Mouse (Mus musculus) forebrain, embryonic 16.5 days (tissue): Measurements from ENCODE around the gene Mtmr14. TPM values are rescaled to one million over a fixed set of nuclear protein-coding genes. Genes with fewer than 3 reads are reported as not detected.

Experiments used
- ATAC-seq: fragments of 200-750 bp; cut with Nextera tagmentation; 2 replicates; pipeline ENCODE4 v1.8.0; 2017; ENCODE audit warnings: mild to moderate bottlenecking, moderate library complexity
- H3K27ac ChIP-seq: fragments of 300-500 bp; sonication (generic); 2 replicates; pipeline ENCODE4 v1.5.1; 2014; ENCODE audit warnings: low read length, control low read depth
- H3K27me3 ChIP-seq: fragments of 300-500 bp; sonication (generic); replicated peaks from 2 replicates; pipeline ENCODE4 v1.6.1; 2014; ENCODE audit warnings: low read length; ENCODE audit not compliant: control insufficient read depth, insufficient read depth
- H3K36me3 ChIP-seq: fragments of 300-500 bp; sonication (generic); 2 replicates; pipeline ENCODE4 v1.6.1; 2014; ENCODE audit not compliant: control insufficient read depth, insufficient read depth
- H3K4me1 ChIP-seq: fragments of 300-500 bp; sonication (generic); replicated peaks from 2 replicates; pipeline ENCODE4 v1.6.1; 2014; ENCODE audit warnings: low read length; ENCODE audit not compliant: control insufficient read depth, insufficient read depth
- H3K4me2 ChIP-seq: fragments of 300-500 bp; sonication (generic); 2 replicates; pipeline ENCODE4 v1.6.1; 2014; ENCODE audit warnings: mild to moderate bottlenecking, low read length, control low read depth
- H3K4me3 ChIP-seq: fragments of 300-500 bp; sonication (generic); replicated peaks from 2 replicates; pipeline ENCODE4 v1.5.1; 2014; ENCODE audit warnings: mild to moderate bottlenecking, low read length, control low read depth
- H3K9ac ChIP-seq: fragments of 300-500 bp; sonication (generic); replicated peaks from 2 replicates; pipeline ENCODE4 v1.6.1; 2014; ENCODE audit warnings: low read depth, low read length, control low read depth
- H3K9me3 ChIP-seq: fragments of 300-500 bp; sonication (generic); 2 replicates; pipeline ENCODE4 v1.6.1; 2016; ENCODE audit warnings: low read length; ENCODE audit not compliant: control insufficient read depth
- WGBS: fragments of 180-500 bp; shearing (Covaris S2); extraction: QIAGEN DNeasy Blood & Tissue Kit; methylation state at CpG from one replicate; pipeline ENCODE4 v1.1.7; 2014; 5-methylcytosine and 5-hydroxymethylcytosine counted together
- polyA plus RNA-seq: library from polyadenylated mRNA; unstranded; fragments of >200 nt; fragmentation: Nextera tagmentation; extraction: Ambion mirVana; gene quantifications from 2 replicates; pipeline ENCODE4 v1.2.1, GENCODE M21; 2015

Gene Mtmr14
- polyA plus RNA-seq = 42.1 and 44.4 TPM in 2 replicates

DNA sequence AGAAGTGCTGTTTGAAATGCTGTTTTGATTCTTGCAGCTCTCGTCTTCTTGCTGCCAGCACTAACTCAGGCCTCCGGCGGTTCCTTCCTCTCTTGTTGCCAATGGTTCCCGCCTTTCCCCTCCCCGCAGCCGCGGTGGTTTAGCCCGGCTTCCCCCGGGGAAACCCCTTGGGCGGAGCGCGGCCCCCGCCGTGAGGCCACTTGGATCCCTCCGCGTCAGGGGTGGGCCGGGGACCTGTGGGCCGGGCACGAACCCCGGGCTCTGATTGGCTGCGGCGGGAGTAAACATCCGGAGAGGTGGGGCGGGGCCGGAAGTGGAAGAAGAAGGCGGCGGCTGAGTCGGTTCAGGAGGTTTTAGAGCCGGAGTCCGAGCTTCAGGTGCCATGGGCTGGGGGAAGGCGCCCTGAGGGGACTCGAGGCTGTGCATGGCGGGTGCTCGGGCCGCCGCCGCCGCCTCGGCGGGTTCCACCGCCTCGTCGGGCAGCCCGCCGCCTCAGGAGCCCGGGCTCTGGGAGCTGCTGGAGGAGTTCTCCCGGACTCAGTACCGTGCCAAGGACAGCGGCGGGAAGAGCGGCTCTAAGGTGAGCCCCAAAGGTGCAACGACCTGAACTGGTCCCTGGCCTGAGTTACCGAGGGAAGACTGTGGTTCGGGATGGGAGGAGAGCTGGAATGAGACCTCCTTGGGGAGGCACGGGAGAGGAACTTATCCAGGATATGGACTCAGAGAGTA is at the start of gene Mtmr14:
Gene Mtmr14, plus strand, starts transcription at position 302 of the 729 bp plus-strand sequence.
- H3K27ac ChIP-seq = peak within 1 kb of the TSS; percentile 31
- peak within 1 kb of the TSS; percentile 96 for H3K4me3 ChIP-seq
- H3K9ac ChIP-seq = peak within 1 kb of the TSS; percentile 84
- H3K36me3 ChIP-seq = 0 out of 2 replicates have a peak, but pooled peaks cover 2% of the 10 kb centered on the region
- H3K27me3 ChIP-seq = no peaks in the 10 kb centered on the region
- peak within 1 kb of the TSS; percentile 98 for H3K4me2 ChIP-seq
- peak; percentile 99 for ATAC-seq
- peaks cover 16% of the 10 kb centered on the region for H3K4me1 ChIP-seq
- H3K9me3 ChIP-seq = no peaks in the 10 kb centered on the region
- WGBS = 0% methylated on average over 54 of the region's 55 CpGs

DNA sequence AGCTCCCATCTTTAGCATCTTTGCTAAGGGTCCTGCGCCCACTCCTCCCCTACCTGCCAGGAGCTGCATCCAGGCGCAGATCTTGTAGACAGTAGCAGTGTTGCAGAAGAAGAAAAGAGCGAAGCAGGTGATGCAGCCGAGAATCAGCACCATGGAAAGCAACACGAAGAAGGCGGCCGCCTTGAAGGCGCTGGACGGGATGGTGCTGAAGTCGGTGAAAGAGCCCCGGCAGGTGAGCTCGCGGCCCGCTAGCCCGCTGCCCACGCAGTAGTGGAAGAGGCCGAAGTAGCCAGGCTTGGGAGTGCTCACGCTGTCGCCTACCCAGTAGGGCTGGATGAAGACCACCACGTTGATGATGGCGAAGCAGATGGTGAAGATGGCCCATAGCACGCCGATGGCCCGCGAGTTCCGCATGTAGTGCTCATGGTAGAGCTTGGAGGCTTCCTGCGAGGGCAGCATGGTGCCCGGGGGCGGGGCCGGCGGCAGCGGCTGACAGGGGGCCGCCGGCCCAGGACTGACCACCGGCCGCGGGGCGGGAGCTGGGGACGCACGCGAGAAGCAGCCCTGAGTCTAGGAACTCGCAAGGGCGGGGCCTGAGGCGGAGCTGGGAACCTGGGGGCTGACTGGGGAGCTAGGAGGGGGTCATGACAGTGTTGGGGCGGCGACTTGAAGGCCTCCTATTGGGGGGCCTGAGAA is 43.7 kb upstream of the Mtmr14 start:
- no peaks in the 10 kb centered on the region for H3K9me3 ChIP-seq
- WGBS = 3% methylated on average over 46 of the region's 46 CpGs
- H3K27ac ChIP-seq = no peak overlapping the region
- H3K4me3 ChIP-seq = peak overlapping the region; percentile 87
- peak overlapping the region; percentile 95 for H3K9ac ChIP-seq
- peaks cover 30% of the 10 kb centered on the region for H3K4me1 ChIP-seq
- H3K4me2 ChIP-seq = peak overlapping the region; percentile 93
- no peaks in the 10 kb centered on the region for H3K36me3 ChIP-seq
- ATAC-seq = peak; percentile 37
- no peaks in the 10 kb centered on the region for H3K27me3 ChIP-seq

DNA sequence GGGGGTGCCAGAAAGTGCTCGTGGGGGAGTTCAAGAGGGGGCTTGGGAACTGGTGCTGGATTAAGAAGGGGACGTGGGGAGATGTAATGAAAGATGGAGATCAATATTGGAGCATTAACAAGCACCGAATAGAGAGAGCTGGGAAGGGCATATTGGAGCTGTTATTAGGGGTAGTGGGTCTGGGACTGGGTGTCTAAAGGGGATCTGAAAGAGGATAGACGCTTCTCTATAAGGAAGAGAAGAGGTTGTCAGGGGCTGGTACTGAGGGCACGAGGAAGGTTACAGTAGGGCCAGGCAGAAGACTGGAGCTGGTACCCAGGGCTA is 43.2 kb upstream of the Mtmr14 start:
- H3K9ac ChIP-seq = peak overlapping the region; percentile 95
- WGBS = 0% methylated on average over 5 of the region's 5 CpGs
- no peaks in the 10 kb centered on the region for H3K9me3 ChIP-seq
- peaks cover 30% of the 10 kb centered on the region for H3K4me1 ChIP-seq
- no peaks in the 10 kb centered on the region for H3K36me3 ChIP-seq
- H3K27ac ChIP-seq = no peak overlapping the region; the same call in 1 of the 2 replicates
- ATAC-seq = peak; percentile 66; the same call in 1 of the 2 replicates
- no peaks in the 10 kb centered on the region for H3K27me3 ChIP-seq
- peak overlapping the region; percentile 87 for H3K4me3 ChIP-seq
- peak overlapping the region; percentile 93 for H3K4me2 ChIP-seq

DNA sequence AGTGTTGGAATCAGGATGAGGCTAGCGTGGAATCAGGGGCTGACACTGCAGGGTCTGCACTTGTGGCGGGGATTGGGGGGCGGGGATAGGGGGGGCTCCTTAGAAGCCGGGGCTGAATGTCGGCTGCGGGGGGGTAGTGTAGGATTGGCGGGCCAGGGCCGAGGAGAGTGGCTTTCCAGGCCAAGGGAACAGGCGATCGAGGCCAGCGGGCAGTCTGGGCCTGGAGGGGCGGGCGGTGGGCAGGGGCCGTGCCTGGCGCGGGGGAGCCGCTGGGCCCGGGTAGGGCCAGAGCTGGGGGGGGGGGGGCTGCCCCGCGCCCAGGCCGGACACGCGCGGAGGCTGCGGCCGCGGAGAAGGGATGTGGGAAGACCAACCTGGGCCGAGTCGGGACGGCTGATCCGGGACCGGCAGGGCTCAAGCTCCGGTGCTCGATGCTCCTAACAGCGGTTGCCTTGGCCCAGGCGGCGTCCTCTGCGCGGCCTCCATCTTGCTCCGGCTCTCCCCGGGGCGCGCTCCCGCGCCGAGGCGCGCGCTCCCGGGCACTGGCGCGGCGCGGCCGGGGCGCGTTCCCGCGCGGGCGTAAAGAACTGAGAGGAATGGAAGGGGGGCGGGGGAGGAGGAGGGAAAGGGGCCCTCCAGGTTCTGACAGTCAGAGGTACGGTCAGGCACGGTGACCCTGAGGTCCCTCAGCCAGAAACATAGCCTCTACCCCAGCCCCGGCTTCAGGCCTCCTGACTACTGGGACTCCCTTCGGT is 42.6 kb upstream of the Mtmr14 start, which contains the start of gene Lhfpl4:
Gene Lhfpl4, minus strand, starts transcription at position 544 of the 755 bp plus-strand sequence.
- H3K27me3 ChIP-seq = no peaks in the 10 kb centered on the region
- H3K9me3 ChIP-seq = no peaks in the 10 kb centered on the region
- peak; percentile 86 for ATAC-seq
- peak within 1 kb of the TSS; percentile 87 for H3K4me3 ChIP-seq
- peak within 1 kb of the TSS; percentile 53 for H3K27ac ChIP-seq
- H3K4me1 ChIP-seq = peaks cover 30% of the 10 kb centered on the region
- H3K36me3 ChIP-seq = no peaks in the 10 kb centered on the region
- peak within 1 kb of the TSS; percentile 93 for H3K4me2 ChIP-seq
- H3K9ac ChIP-seq = peak within 1 kb of the TSS; percentile 95
- WGBS = under 1% methylated on average over 46 of the region's 66 CpGs

DNA sequence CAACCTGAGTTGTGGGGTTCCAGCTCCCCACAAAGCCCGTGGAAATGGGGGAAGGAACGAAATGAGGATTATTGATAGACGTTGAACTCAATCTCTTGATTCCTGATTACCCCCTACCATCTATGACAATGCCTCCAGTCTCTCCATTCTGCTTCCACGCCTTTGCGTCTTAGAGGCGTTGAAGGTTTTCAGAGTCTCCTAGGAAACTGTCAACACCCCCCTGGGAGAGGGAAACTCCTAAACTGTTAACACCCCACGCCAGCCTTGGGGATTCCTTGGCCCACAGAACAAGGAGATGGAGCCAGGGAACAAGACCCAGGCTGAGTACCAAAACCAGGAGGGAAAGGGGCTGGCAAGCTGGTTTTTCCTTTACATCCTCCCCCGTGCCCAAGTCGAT is 42.0 kb upstream of the Mtmr14 start:
- Histone ChIP-seq H3K4me2 (peak overlapping the region; percentile 93), H3K4me1 (peaks cover 30% of the 10 kb centered on the region), H3K9me3 (no peaks in the 10 kb centered on the region), H3K27me3 (no peaks in the 10 kb centered on the region), H3K4me3 (peak overlapping the region; percentile 87), H3K27ac (no peak overlapping the region; the same call in 1 of the 2 replicates), H3K9ac (peak overlapping the region; percentile 95), H3K36me3 (no peaks in the 10 kb centered on the region)
- 8% methylated on average over 9 of the region's 9 CpGs for WGBS
- ATAC-seq = peak; percentile 11

DNA sequence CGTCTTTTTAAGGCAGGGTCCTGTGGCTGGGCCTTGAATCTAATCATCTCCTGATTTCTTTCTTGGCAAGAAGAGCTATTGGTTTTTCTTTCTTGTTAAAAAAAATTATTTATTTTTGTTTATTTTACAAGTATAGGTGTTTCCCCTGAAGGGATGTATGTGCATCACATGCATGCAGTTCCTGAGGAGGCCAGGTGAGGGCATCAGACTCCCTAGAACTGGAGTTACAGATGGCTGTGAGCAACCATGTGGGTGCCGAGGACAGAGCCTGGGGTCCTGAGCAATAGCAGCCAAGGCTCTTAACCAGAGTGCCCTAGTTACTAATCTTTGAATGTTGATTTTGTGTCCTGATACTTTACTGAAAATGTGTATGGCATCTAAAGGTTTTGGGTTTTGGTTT is 21.4 kb upstream of the Mtmr14 start:
- Histone ChIP-seq H3K4me1 (no peaks in the 10 kb centered on the region), H3K4me3 (no peak overlapping the region), H3K4me2 (no peak overlapping the region), H3K27ac (no peak overlapping the region), H3K36me3 (no peaks in the 10 kb centered on the region), H3K9me3 (no peaks in the 10 kb centered on the region), H3K9ac (no peak overlapping the region), H3K27me3 (no peaks in the 10 kb centered on the region)
- no peak for ATAC-seq
- 80% methylated on average over 2 of the region's 2 CpGs for WGBS

DNA sequence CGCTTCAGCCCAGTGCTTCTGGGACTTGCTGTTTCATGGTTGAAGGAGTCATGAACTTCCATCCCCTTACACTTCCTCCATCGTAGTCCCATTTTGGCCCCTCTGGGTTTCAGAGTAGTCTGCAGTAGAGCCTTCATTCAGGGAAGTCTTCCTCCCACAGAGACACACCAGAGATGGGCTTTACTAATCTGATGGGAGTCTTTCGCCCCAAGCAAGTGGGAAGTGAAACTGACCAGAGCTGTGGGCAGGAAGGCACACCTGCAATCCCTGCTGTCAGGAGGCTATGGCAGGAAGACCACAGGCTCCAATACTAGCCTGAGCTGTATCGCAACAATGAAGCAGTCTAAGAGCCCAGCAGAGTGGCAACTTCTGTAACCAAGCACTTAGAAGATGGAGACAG is 11.8 kb upstream of the Mtmr14 start:
- H3K9me3 ChIP-seq = no peaks in the 10 kb centered on the region
- no peak overlapping the region for H3K9ac ChIP-seq
- H3K4me1 ChIP-seq = no peaks in the 10 kb centered on the region

DNA sequence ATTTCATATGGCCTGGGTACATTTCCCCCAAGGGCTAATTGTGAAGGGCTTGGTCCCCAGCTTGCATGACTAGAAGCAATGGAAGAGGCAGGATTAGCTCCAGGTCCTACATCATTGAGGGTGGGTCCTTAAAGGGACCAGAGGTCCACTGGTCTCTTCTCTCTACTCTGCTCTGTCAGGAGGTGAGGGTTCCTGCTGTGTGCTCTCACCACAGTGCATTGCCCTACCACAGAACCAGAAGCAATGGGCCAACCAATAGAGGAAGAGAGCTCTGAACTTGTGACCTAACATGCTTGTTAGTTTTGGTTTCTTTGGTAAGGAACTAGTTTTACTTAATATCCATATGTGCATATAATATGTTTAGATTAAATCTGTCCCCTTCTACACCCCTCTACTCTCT is 10.9 kb upstream of the Mtmr14 start:
- ATAC-seq = no peak
- H3K36me3 ChIP-seq = no peaks in the 10 kb centered on the region

More for the DNA sequence above, 11.8 kb upstream of the Mtmr14 start:
- H3K27me3 ChIP-seq = no peaks in the 10 kb centered on the region
- H3K27ac ChIP-seq = no peak overlapping the region
- 79% methylated on average over 4 of the region's 4 CpGs for WGBS
- H3K36me3 ChIP-seq = no peaks in the 10 kb centered on the region
- no peak overlapping the region for H3K4me3 ChIP-seq
- ATAC-seq = no peak
- no peak overlapping the region for H3K4me2 ChIP-seq

DNA sequence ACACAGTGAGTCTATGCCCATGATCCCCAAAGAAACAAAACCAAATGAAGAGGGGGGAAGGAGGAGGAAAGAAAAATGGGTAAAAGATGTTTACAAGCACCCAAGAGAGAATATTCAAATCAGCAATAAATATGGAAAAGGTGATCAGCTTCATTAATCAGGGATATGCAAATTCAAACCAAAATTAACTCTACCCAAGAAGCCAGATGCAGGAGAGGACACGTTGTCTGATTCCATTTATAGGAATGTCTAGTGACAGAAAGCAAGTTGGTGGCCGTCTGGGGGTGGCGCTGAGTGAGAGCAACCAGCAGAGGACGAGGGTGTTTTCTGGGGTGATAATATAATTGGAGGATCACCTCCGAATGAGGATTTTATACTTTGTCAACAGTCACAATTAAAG is 2.5 kb upstream of the Mtmr14 start:
- H3K9me3 ChIP-seq = no peaks in the 10 kb centered on the region
- H3K4me1 ChIP-seq = peaks cover 16% of the 10 kb centered on the region
- no peaks in the 10 kb centered on the region for H3K27me3 ChIP-seq
- ATAC-seq = no peak
- H3K27ac ChIP-seq = no peak overlapping the region
- no peak overlapping the region for H3K9ac ChIP-seq
- H3K36me3 ChIP-seq = no peaks in the 10 kb centered on the region
- no peak overlapping the region for H3K4me2 ChIP-seq
- WGBS = 76% methylated on average over 5 of the region's 5 CpGs
- H3K4me3 ChIP-seq = no peak overlapping the region

More for the DNA sequence above, 10.9 kb upstream of the Mtmr14 start:
- H3K4me3 ChIP-seq = no peak overlapping the region
- no peak overlapping the region for H3K4me2 ChIP-seq
- no peak overlapping the region for H3K9ac ChIP-seq
- H3K9me3 ChIP-seq = no peaks in the 10 kb centered on the region
- no peaks in the 10 kb centered on the region for H3K27me3 ChIP-seq
- H3K27ac ChIP-seq = no peak overlapping the region
- H3K4me1 ChIP-seq = no peaks in the 10 kb centered on the region
